Mouse (Mus musculus): ENCODE results near the gene Mrpl20. TPM values are rescaled to one million over a fixed set of nuclear protein-coding genes. Genes with fewer than 3 reads are reported as not detected.
"Not testable (repeated sequence)": the region's sequence is repeated elsewhere in the genome, so short reads cannot be mapped to it uniquely, and the experiment has no call there.

Gene Mrpl20
- polyA plus RNA-seq, 1 experiment: 262 TPM

DNA sequence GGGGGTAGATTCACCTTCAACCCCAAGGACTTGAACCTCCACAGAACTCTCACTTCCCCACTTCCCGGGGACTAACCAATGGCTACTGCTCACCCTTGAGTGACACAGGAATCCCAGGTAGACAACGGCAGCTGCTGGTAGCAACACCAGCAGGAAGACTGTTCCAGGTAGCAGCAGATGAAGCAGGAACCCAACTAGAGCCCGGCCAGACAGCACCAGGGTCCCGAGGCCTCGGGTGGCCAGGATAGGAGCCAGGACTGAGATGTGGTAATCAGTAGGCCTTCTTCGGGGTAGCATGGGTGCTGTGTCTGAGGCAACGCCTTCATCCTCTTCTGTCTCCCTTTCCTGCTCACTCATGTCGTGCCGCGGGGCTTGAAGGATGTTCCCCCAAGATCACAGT lies 17.4 kb upstream of the Mrpl20 start:
- TF ChIP-seq CTCF (IDR thresholded peaks at IDR 0.05; ENCODE audit: control insufficient read depth, insufficient read depth, insufficient read length) (no peak), MAX (IDR thresholded peaks at IDR 0.05) (no peak), USF1 (IDR thresholded peaks at IDR 0.05; ENCODE audit: low read depth) (no peak), MYOG (IDR thresholded peaks at IDR 0.05; ENCODE audit: control insufficient read depth, extremely low read depth, insufficient read length) (no peak), CEBPB (IDR thresholded peaks at IDR 0.05; ENCODE audit: low read depth) (no peak), FOSL1 (IDR thresholded peaks at IDR 0.05; ENCODE audit: insufficient read depth, low read length, poor library complexity, severe bottlenecking) (no peak), MYOD1 (IDR thresholded peaks at IDR 0.05; ENCODE audit: control insufficient read depth, insufficient read length, low read depth) (no peak)
- H3K79me2 ChIP-seq (ENCODE audit: control insufficient read depth, insufficient read depth): no peaks in the 10 kb centered on the region
- H3ac ChIP-seq (ENCODE audit: control insufficient read depth, insufficient read length, low read depth): no peak overlapping the region
- no peak overlapping the region for H3K4me3 ChIP-seq (ENCODE audit: insufficient read depth, poor library complexity, severe bottlenecking)
- H3K27me3 ChIP-seq (ENCODE audit: control insufficient read depth, insufficient read depth, insufficient read length): no peaks in the 10 kb centered on the region
- no peaks in the 10 kb centered on the region for H3K36me3 ChIP-seq (ENCODE audit: control insufficient read depth, insufficient read depth)
- H3K79me3 ChIP-seq (ENCODE audit: low read depth): no peaks in the 10 kb centered on the region

DNA sequence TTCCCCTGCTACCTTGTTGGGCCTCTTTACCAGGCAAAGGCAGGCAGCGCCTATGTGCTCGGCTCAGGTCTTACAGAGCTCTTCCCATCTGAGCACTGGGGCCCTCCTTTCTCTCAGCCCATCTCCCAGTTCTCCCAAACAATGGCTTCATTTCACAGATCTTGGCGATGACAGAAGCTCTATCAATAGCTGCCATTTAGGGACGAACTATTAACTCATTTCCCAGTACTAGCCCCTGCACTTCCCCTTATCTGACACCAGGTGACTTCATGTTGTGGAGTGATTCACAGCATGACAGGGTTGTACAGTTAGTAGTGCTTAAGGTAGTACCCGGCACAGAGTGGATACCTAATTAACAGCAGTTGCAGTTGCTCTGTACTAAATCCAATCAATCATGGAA lies 16.9 kb upstream of the Mrpl20 start, which contains the start of gene Tmem88b:
Tmem88b (minus strand) TSS at position 56 of the 400 bp plus-strand sequence.
- H3K36me3 ChIP-seq (ENCODE audit: control insufficient read depth, insufficient read depth): no peaks in the 10 kb centered on the region

DNA sequence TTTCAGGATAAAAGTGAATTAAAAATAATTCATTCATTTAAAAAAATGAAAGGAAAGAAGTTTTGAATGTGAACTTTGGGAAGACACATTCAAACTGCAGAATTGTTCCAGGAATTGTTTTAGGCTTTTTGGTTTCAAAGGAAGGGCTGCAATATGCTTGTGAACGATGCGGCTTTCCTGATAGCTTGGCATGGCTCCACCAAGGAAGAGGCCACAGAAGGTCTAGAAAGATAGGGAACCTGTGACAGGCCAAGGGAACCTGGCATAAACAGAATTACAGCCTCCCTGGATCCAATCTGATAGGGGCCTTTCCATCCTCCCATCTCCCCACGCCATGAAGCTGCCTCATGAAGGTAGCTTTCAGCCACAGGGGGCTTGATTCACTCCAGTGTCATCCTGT lies 14.4 kb upstream of the Mrpl20 start:
- H3K27me3 ChIP-seq (ENCODE audit: control insufficient read depth, insufficient read depth, insufficient read length): peaks cover 16% of the 10 kb centered on the region
- TF ChIP-seq MYOG (IDR thresholded peaks at IDR 0.05; ENCODE audit: control insufficient read depth, extremely low read depth, insufficient read length) (no peak), CTCF (IDR thresholded peaks at IDR 0.05; ENCODE audit: control insufficient read depth, insufficient read depth, insufficient read length) (no peak), FOSL1 (IDR thresholded peaks at IDR 0.05; ENCODE audit: insufficient read depth, low read length, poor library complexity, severe bottlenecking) (no peak), USF1 (IDR thresholded peaks at IDR 0.05; ENCODE audit: low read depth) (no peak), MAX (IDR thresholded peaks at IDR 0.05) (no peak), CEBPB (IDR thresholded peaks at IDR 0.05; ENCODE audit: low read depth) (no peak), MYOD1 (IDR thresholded peaks at IDR 0.05; ENCODE audit: control insufficient read depth, insufficient read length, low read depth) (no peak)
- H3ac ChIP-seq (ENCODE audit: control insufficient read depth, insufficient read length, low read depth): no peak overlapping the region
- no peaks in the 10 kb centered on the region for H3K79me2 ChIP-seq (ENCODE audit: control insufficient read depth, insufficient read depth)
- H3K4me3 ChIP-seq (ENCODE audit: insufficient read depth, poor library complexity, severe bottlenecking): no peak overlapping the region
- H3K36me3 ChIP-seq (ENCODE audit: control insufficient read depth, insufficient read depth): no peaks in the 10 kb centered on the region
- no peaks in the 10 kb centered on the region for H3K79me3 ChIP-seq (ENCODE audit: low read depth)

More for the DNA sequence above, 16.9 kb upstream of the Mrpl20 start, which contains the start of gene Tmem88b:
- no peaks in the 10 kb centered on the region for H3K79me2 ChIP-seq (ENCODE audit: control insufficient read depth, insufficient read depth)
- no peak within 1 kb of the TSS for H3ac ChIP-seq (ENCODE audit: control insufficient read depth, insufficient read length, low read depth)
- no peak within 1 kb of the TSS for H3K4me3 ChIP-seq (ENCODE audit: insufficient read depth, poor library complexity, severe bottlenecking)
- peaks cover 2% of the 10 kb centered on the region for H3K27me3 ChIP-seq (ENCODE audit: control insufficient read depth, insufficient read depth, insufficient read length)
- TF ChIP-seq MYOG (IDR thresholded peaks at IDR 0.05; ENCODE audit: control insufficient read depth, extremely low read depth, insufficient read length): no peak
- no peak for TF ChIP-seq USF1 (IDR thresholded peaks at IDR 0.05; ENCODE audit: low read depth)
- TF ChIP-seq MYOD1 (IDR thresholded peaks at IDR 0.05; ENCODE audit: control insufficient read depth, insufficient read length, low read depth): no peak
- no peak for TF ChIP-seq CEBPB (IDR thresholded peaks at IDR 0.05; ENCODE audit: low read depth)
- TF ChIP-seq CTCF (IDR thresholded peaks at IDR 0.05; ENCODE audit: control insufficient read depth, insufficient read depth, insufficient read length): no peak
- TF ChIP-seq MAX (IDR thresholded peaks at IDR 0.05): no peak
- TF ChIP-seq FOSL1 (IDR thresholded peaks at IDR 0.05; ENCODE audit: insufficient read depth, low read length, poor library complexity, severe bottlenecking): no peak
- no peaks in the 10 kb centered on the region for H3K79me3 ChIP-seq (ENCODE audit: low read depth)

DNA sequence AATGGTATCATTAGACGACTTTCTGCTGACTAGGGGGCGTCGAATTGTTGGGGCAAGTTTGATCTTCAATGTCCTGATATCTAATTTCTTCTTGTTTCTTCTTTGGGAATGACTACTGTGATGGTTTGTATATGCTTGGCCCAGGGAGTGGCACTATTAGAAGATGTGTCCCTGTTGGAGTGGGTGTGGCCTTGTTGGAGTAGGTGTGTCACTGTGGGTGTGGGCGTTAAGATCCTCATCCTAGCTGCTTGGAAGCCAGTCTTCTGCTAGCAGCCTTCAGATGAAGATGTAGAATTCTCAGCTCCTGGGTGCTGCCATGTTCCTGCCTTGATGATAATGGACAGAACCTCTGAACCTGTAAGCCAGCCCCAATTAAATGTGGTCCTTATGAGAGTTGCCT lies 13.8 kb upstream of the Mrpl20 start:
- H3K79me3 ChIP-seq (ENCODE audit: low read depth); H3K4me3 ChIP-seq (ENCODE audit: insufficient read depth, poor library complexity, severe bottlenecking); H3K36me3 ChIP-seq (ENCODE audit: control insufficient read depth, insufficient read depth); H3ac ChIP-seq (ENCODE audit: control insufficient read depth, insufficient read length, low read depth); H3K79me2 ChIP-seq (ENCODE audit: control insufficient read depth, insufficient read depth): not testable (repeated sequence)
- H3K27me3 ChIP-seq (ENCODE audit: control insufficient read depth, insufficient read depth, insufficient read length): peaks cover 16% of the 10 kb centered on the region

DNA sequence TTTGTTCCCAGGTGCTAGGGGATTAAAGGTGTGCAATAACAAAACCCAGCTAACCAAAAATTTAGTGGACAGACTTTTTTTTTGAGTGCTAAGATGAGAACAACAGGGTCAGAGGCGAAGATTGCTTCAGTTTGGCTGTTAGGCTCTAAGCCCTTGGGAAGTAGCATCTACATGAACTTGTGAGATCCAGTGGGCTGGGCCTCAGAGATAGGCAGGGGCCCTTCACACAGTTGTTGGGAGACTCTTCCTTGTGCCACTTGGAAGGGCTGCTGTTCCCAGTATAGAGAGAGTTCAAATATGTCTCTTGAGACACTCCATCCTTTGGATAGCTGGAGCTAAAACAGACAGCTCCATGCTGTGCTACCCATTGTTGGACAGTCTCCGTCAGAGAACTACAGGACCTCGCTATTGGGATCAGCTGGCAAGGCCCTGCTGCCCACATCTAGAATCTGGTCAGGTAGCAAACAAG lies 12.6 kb upstream of the Mrpl20 start, which contains the start of gene Ankrd65:
Ankrd65 (plus strand) TSS at position 419 of the 469 bp plus-strand sequence.
- TF ChIP-seq FOSL1 (IDR thresholded peaks at IDR 0.05; ENCODE audit: insufficient read depth, low read length, poor library complexity, severe bottlenecking) (no peak), CEBPB (IDR thresholded peaks at IDR 0.05; ENCODE audit: low read depth) (no peak), USF1 (IDR thresholded peaks at IDR 0.05; ENCODE audit: low read depth) (no peak), MYOG (IDR thresholded peaks at IDR 0.05; ENCODE audit: control insufficient read depth, extremely low read depth, insufficient read length) (no peak), CTCF (IDR thresholded peaks at IDR 0.05; ENCODE audit: control insufficient read depth, insufficient read depth, insufficient read length) (no peak), MAX (IDR thresholded peaks at IDR 0.05) (no peak), MYOD1 (IDR thresholded peaks at IDR 0.05; ENCODE audit: control insufficient read depth, insufficient read length, low read depth) (no peak)
- no peak within 1 kb of the TSS for H3K4me3 ChIP-seq (ENCODE audit: insufficient read depth, poor library complexity, severe bottlenecking)

DNA sequence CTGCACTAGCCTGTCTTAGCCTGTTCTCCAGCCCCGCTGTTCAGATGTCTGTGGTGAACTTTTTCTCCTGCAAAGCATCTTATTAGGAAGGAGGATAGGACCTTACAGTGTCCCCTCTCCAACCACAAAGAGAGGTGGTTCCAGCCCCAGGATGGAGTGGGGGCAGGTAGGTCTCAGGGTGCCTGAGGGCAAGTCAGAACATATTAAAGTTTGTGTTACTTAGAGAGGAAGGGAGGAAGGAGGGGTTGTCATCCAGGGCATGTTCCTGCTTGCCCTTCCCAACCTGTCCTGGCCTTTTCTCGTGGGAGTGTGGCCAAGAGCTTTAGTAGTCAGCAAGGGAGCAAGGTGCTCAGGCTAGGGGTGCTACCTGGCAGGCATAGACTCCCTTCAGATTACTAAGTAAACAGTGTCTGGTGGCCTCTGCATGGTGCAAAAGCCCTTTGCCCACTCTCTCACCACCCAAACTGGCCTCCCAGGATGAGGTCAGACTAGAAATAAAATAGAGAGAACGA lies 12.0 kb upstream of the Mrpl20 start:
- H3K4me3 ChIP-seq (ENCODE audit: insufficient read depth, poor library complexity, severe bottlenecking): no peak overlapping the region
- no peaks in the 10 kb centered on the region for H3K36me3 ChIP-seq (ENCODE audit: control insufficient read depth, insufficient read depth)
- no peak overlapping the region for H3ac ChIP-seq (ENCODE audit: control insufficient read depth, insufficient read length, low read depth)
- H3K79me3 ChIP-seq (ENCODE audit: low read depth): no peaks in the 10 kb centered on the region
- no peaks in the 10 kb centered on the region for H3K79me2 ChIP-seq (ENCODE audit: control insufficient read depth, insufficient read depth)
- no peak for TF ChIP-seq CTCF (IDR thresholded peaks at IDR 0.05; ENCODE audit: control insufficient read depth, insufficient read depth, insufficient read length)
- peaks cover 16% of the 10 kb centered on the region for H3K27me3 ChIP-seq (ENCODE audit: control insufficient read depth, insufficient read depth, insufficient read length)

More for the DNA sequence above, 12.6 kb upstream of the Mrpl20 start, which contains the start of gene Ankrd65:
- Histone ChIP-seq H3K36me3 (ENCODE audit: control insufficient read depth, insufficient read depth) (no peaks in the 10 kb centered on the region), H3ac (ENCODE audit: control insufficient read depth, insufficient read length, low read depth) (no peak within 1 kb of the TSS), H3K27me3 (ENCODE audit: control insufficient read depth, insufficient read depth, insufficient read length) (peaks cover 16% of the 10 kb centered on the region), H3K79me3 (ENCODE audit: low read depth) (no peaks in the 10 kb centered on the region), H3K79me2 (ENCODE audit: control insufficient read depth, insufficient read depth) (no peaks in the 10 kb centered on the region)

All from C2C12 (cell line).